Comparison of ENCODE assay signal across 8 mouse cellular contexts in genomic region chr11:118418442-118418833, GRCm38 (mm10). TPM values are rescaled to one million over a fixed set of nuclear protein-coding genes. Genes with fewer than 3 reads are reported as not detected.
DNase-seq lines count a peak whose midpoint lies in the region; ATAC-seq and TF ChIP-seq lines count a peak whose summit lies in the region.

No protein-coding gene starts in this region.

- 9% methylated on average over 12 of the region's 12 CpGs for WGBS in embryonic facial prominence, embryonic 11.5 days
- 2% methylated on average over 12 of the region's 12 CpGs for WGBS in intestine, postnatal 0 days
- WGBS in neural tube, embryonic 12.5 days: 6% methylated on average over 12 of the region's 12 CpGs

- H3K9ac ChIP-seq in embryonic facial prominence, embryonic 11.5 days (replicated peaks; ENCODE audit: low read length): peak overlapping the region; percentile 95
- H3K9ac ChIP-seq in intestine, postnatal 0 days (ENCODE audit: low read depth, low read length): peak overlapping the region; percentile 82
- H3K9ac ChIP-seq in neural tube, embryonic 12.5 days: peak overlapping the region; percentile 94

- H3K4me1 ChIP-seq in embryonic facial prominence, embryonic 11.5 days (ENCODE audit: control insufficient read depth, insufficient read depth, low read length): peaks cover 6% of the 10 kb centered on the region
- peaks cover 8% of the 10 kb centered on the region for H3K4me1 ChIP-seq in intestine, postnatal 0 days (replicated peaks; ENCODE audit: control insufficient read depth, insufficient read depth, low read length)
- peaks cover 20% of the 10 kb centered on the region for H3K4me1 ChIP-seq in neural tube, embryonic 12.5 days

- no peaks in the 10 kb centered on the region for H3K9me3 ChIP-seq in embryonic facial prominence, embryonic 11.5 days (replicated peaks; ENCODE audit: control insufficient read depth, low read length)
- no peaks in the 10 kb centered on the region for H3K9me3 ChIP-seq in intestine, postnatal 0 days (ENCODE audit: control insufficient read depth)
- no peaks in the 10 kb centered on the region for H3K9me3 ChIP-seq in neural tube, embryonic 12.5 days

- no peak for TF ChIP-seq CTCF in intestine, postnatal 0 days (IDR thresholded peaks at IDR 0.05; ENCODE audit: low read depth)

- H3K27me3 ChIP-seq in embryonic facial prominence, embryonic 11.5 days (ENCODE audit: control insufficient read depth, insufficient read depth, low read length): no peaks in the 10 kb centered on the region
- H3K27me3 ChIP-seq in intestine, postnatal 0 days (replicated peaks; ENCODE audit: control insufficient read depth, insufficient read depth, low read length): no peaks in the 10 kb centered on the region
- H3K27me3 ChIP-seq in neural tube, embryonic 12.5 days (replicated peaks): no peaks in the 10 kb centered on the region

- peak overlapping the region; percentile 83 for H3K4me3 ChIP-seq in embryonic facial prominence, embryonic 11.5 days (ENCODE audit: low read depth, low read length)
- H3K4me3 ChIP-seq in intestine, postnatal 0 days (ENCODE audit: low read depth, low read length): peak overlapping the region; percentile 71
- H3K4me3 ChIP-seq in neural tube, embryonic 12.5 days: peak overlapping the region; percentile 92

- H3K27ac ChIP-seq in embryonic facial prominence, embryonic 11.5 days (replicated peaks; ENCODE audit: low read depth, low read length): no peak overlapping the region
- peak overlapping the region; percentile 95 for H3K27ac ChIP-seq in intestine, postnatal 0 days (ENCODE audit: low read depth, low read length)
- 0 out of 2 replicates have a peak overlapping the region, but pooled peaks have one; percentile 20 for H3K27ac ChIP-seq in neural tube, embryonic 12.5 days

- H3K4me2 ChIP-seq in embryonic facial prominence, embryonic 11.5 days (ENCODE audit: low read depth, low read length): peak overlapping the region; percentile 60
- peak overlapping the region; percentile 90 for H3K4me2 ChIP-seq in intestine, postnatal 0 days (replicated peaks; ENCODE audit: low read depth)
- H3K4me2 ChIP-seq in neural tube, embryonic 12.5 days (replicated peaks): peak overlapping the region; percentile 94

- intact Hi-C loops in gastrocnemius, postnatal 14 days (cut with DNase I; ENCODE audit: low total_unique reads): no loop called here

- no peaks in the 10 kb centered on the region; the same call in 1 of the 2 replicates for H3K36me3 ChIP-seq in embryonic facial prominence, embryonic 11.5 days (replicated peaks; ENCODE audit: control insufficient read depth, insufficient read depth, low read depth, low read length)
- peaks cover 22% of the 10 kb centered on the region; the same call in 1 of the 2 replicates for H3K36me3 ChIP-seq in intestine, postnatal 0 days (ENCODE audit: control insufficient read depth, insufficient read depth)
- peaks cover 19% of the 10 kb centered on the region for H3K36me3 ChIP-seq in neural tube, embryonic 12.5 days

- DNase-seq in layer of hippocampus, adult 11-12 months (ENCODE audit: low spot score): peak; percentile 43
- no peak for DNase-seq in layer of hippocampus, adult 9-10 months (ENCODE audit: low spot score)
- no peak for DNase-seq in embryonic facial prominence, embryonic 11.5 days (ENCODE audit: low spot score)
- DNase-seq in gastrocnemius, adult 8-10 months (ENCODE audit: low spot score in 2 of 2): no peak
- no peak for DNase-seq in gastrocnemius, postnatal 14 days
- DNase-seq in B cell, adult 2 months: no peak

- ATAC-seq in embryonic facial prominence, embryonic 11.5 days (replicated peaks; ENCODE audit: insufficient number of reproducible peaks, low FRiP score, low TSS enrichment, low read depth): peak; percentile 16; the same call in 1 of the 2 replicates
- peak; percentile 9 for ATAC-seq in intestine, postnatal 0 days
- peak; percentile 39 for ATAC-seq in neural tube, embryonic 12.5 days (ENCODE audit: low FRiP score, low read depth)

RNA-seq across cellular contexts. Expression of gene Cant1, which starts 0.4 kb away (rescaled TPM):
- polyA plus RNA-seq in embryonic facial prominence, embryonic 11.5 days (2014; fragmentation: Nextera tagmentation; extraction: Ambion mirVana): 19.5 and 23.2 TPM in 2 replicates
- polyA plus RNA-seq in intestine, postnatal 0 days (2015; fragmentation: Nextera tagmentation; extraction: Ambion mirVana): 35.0 and 36.1 TPM in 2 replicates
- polyA plus RNA-seq in neural tube, embryonic 12.5 days (2016; fragmentation: Nextera tagmentation; extraction: Ambion mirVana): 32.1 and 32.2 TPM in 2 replicates
- 10 to 100 TPM in 3 of 4 experiments, 1 to 10 TPM in 1; 9.6 to 11.8 (median 11.0) TPM for total RNA-seq in gastrocnemius, adult 8-10 months (2022)
- total RNA-seq in gastrocnemius, postnatal 14 days (2021): 10 to 100 TPM; 11.0 to 11.7 TPM

RNA-seq across cellular contexts. Expression of gene C1qtnf1, which starts 9.6 kb away (rescaled TPM):
- polyA plus RNA-seq in embryonic facial prominence, embryonic 11.5 days (2014; fragmentation: Nextera tagmentation; extraction: Ambion mirVana): 5.0 and 5.2 TPM in 2 replicates
- 5.2 and 6.1 TPM in 2 replicates for polyA plus RNA-seq in intestine, postnatal 0 days (2015; fragmentation: Nextera tagmentation; extraction: Ambion mirVana)
- 2.5 and 3.1 TPM in 2 replicates for polyA plus RNA-seq in neural tube, embryonic 12.5 days (2016; fragmentation: Nextera tagmentation; extraction: Ambion mirVana)
- 1 to 10 TPM; 4.0 to 8.9 (median 6.3) TPM for total RNA-seq in gastrocnemius, adult 8-10 months (2022)
- total RNA-seq in gastrocnemius, postnatal 14 days (2021): 10 to 100 TPM; 26.4 to 30.2 TPM

RNA-seq across cellular contexts. Expression of gene Lgals3bp, which starts 16.5 kb away (rescaled TPM):
- polyA plus RNA-seq in embryonic facial prominence, embryonic 11.5 days (2014; fragmentation: Nextera tagmentation; extraction: Ambion mirVana): 1.0 and 1.7 TPM in 2 replicates
- 348 and 382 TPM in 2 replicates for polyA plus RNA-seq in intestine, postnatal 0 days (2015; fragmentation: Nextera tagmentation; extraction: Ambion mirVana)
- 1.4 and 2.0 TPM in 2 replicates for polyA plus RNA-seq in neural tube, embryonic 12.5 days (2016; fragmentation: Nextera tagmentation; extraction: Ambion mirVana)
- total RNA-seq in gastrocnemius, adult 8-10 months (2022): 10 to 100 TPM; 12.3 to 16.0 (median 14.3) TPM
- total RNA-seq in gastrocnemius, postnatal 14 days (2021): 10 to 100 TPM; 11.0 to 11.9 TPM

RNA-seq across cellular contexts. Expression of gene Engase, which starts 58.2 kb away (rescaled TPM):
- 5.0 and 5.9 TPM in 2 replicates for polyA plus RNA-seq in embryonic facial prominence, embryonic 11.5 days (2014; fragmentation: Nextera tagmentation; extraction: Ambion mirVana)
- 11.3 and 11.7 TPM in 2 replicates for polyA plus RNA-seq in intestine, postnatal 0 days (2015; fragmentation: Nextera tagmentation; extraction: Ambion mirVana)
- 9.7 and 9.8 TPM in 2 replicates for polyA plus RNA-seq in neural tube, embryonic 12.5 days (2016; fragmentation: Nextera tagmentation; extraction: Ambion mirVana)
- total RNA-seq in gastrocnemius, adult 8-10 months (2022): 1 to 10 TPM; 4.3 to 6.8 (median 4.5) TPM
- 10 to 100 TPM; 13.1 to 13.5 TPM for total RNA-seq in gastrocnemius, postnatal 14 days (2021)

Comparison
In these comparisons a context has a peak if more than half of its experiments do, and no peak if none do; other contexts are left out.
1. RNA of gene Lgals3bp, which starts 16.5 kb away (polyA plus RNA-seq): 348 to 382 TPM in intestine, postnatal 0 days; 1.4 to 2.0 TPM in neural tube, embryonic 12.5 days and 1.0 to 1.7 TPM in embryonic facial prominence, embryonic 11.5 days; every median in the first group is over 100 times any median in the second.
2. Peak in every context shown above with its lines, with median percentiles within 50 percentile points of each other: ATAC-seq, H3K4me2 ChIP-seq, H3K4me3 ChIP-seq and H3K9ac ChIP-seq.